Mouse (Mus musculus) CH12.LX (cell line): ENCODE measurements around the gene Wdr13. TPM values are rescaled to one million over a fixed set of nuclear protein-coding genes. Genes with fewer than 3 reads are reported as not detected.

Experiments
- DNase-seq: peaks from one replicate; pipeline ENCODE4 v3.0.0-alpha.2; 2013; ENCODE audit errors: extremely low read depth
- H3K27ac ChIP-seq: 2 replicates; pipeline ENCODE4 v1.5.1; 2012; ENCODE audit warnings: low read depth, mild to moderate bottlenecking, control low read depth, moderate library complexity; ENCODE audit not compliant: insufficient read depth
- H3K27me3 ChIP-seq: replicated peaks from 2 replicates; pipeline ENCODE3; 2012; ENCODE audit warnings: inconsistent platforms
- H3K36me3 ChIP-seq, 2 experiments: replicated peaks in 1 of 2; 2 replicates each; pipeline versions ENCODE3 to v1.6.1; 2012; ENCODE audit warnings: inconsistent platforms in 1 of 2, low read length in 1 of 2, mild to moderate bottlenecking in 1 of 2, mixed read lengths in 1 of 2, moderate library complexity in 1 of 2; ENCODE audit not compliant: control insufficient read depth in 1 of 2, insufficient read depth in 1 of 2
- H3K4me1 ChIP-seq, 2 experiments: 2 replicates each; pipeline ENCODE4 v1.6.1; 2012; ENCODE audit warnings: inconsistent platforms in 1 of 2, moderate library complexity in 1 of 2; ENCODE audit not compliant: insufficient read depth in 2 of 2, control insufficient read depth in 1 of 2
- H3K4me2 ChIP-seq: 2 replicates; pipeline ENCODE4 v1.6.1; 2012; ENCODE audit warnings: low read depth, mild to moderate bottlenecking, control low read depth; ENCODE audit not compliant: poor library complexity, insufficient read depth, severe bottlenecking
- H3K4me3 ChIP-seq, 3 experiments: fragments of 150-350 bp in 1 of 3; sonication (generic) in 1 of 3; replicated peaks in 1 of 3; 2 replicates each; pipeline versions ENCODE3 to v1.5.1; 2011 to 2012; ENCODE audit warnings: low read depth in 2 of 3, low read length in 2 of 3, mild to moderate bottlenecking in 2 of 3, moderate library complexity in 2 of 3, control low read depth in 1 of 3, improper control_type of control experiment in 1 of 3, inconsistent platforms in 1 of 3, mixed read lengths in 1 of 3; ENCODE audit not compliant: poor library complexity in 1 of 3
- H3K79me2 ChIP-seq: replicated peaks from 2 replicates; pipeline ENCODE4 v1.6.1; 2012; ENCODE audit warnings: mild to moderate bottlenecking, moderate library complexity; ENCODE audit not compliant: control insufficient read depth, poor library complexity, insufficient read depth, severe bottlenecking; ENCODE audit errors: extremely low read depth
- H3K9ac ChIP-seq: 2 replicates; pipeline ENCODE4 v1.6.1; 2012; ENCODE audit warnings: low read depth, mild to moderate bottlenecking, control low read depth, moderate library complexity; ENCODE audit not compliant: insufficient read depth
- H3K9me3 ChIP-seq: replicated peaks from 2 replicates; pipeline ENCODE3; 2012; ENCODE audit warnings: low read length, inconsistent platforms, mixed read lengths
- CTCF ChIP-seq, 2 experiments: IDR thresholded peaks in 1 of 2; conservative IDR thresholded peaks in 1 of 2; 2 replicates each; pipeline ENCODE4 v1.5.1; 2011 to 2012; ENCODE audit warnings: low read depth in 2 of 2, low read length in 2 of 2, improper control_type of control experiment in 1 of 2, inconsistent platforms in 1 of 2, mild to moderate bottlenecking in 1 of 2, moderate library complexity in 1 of 2
- ELF1 ChIP-seq: IDR thresholded peaks from 2 replicates; pipeline ENCODE4 v1.6.1; 2014; ENCODE audit warnings: low read depth, mild to moderate bottlenecking, inconsistent platforms, low read length, improper control_type of control experiment
- ETS1 ChIP-seq: conservative IDR thresholded peaks from 2 replicates; pipeline ENCODE4 v1.6.1; 2012; ENCODE audit warnings: low read depth, mild to moderate bottlenecking, inconsistent platforms, low read length, improper control_type of control experiment, moderate library complexity
- JUND ChIP-seq: conservative IDR thresholded peaks from 2 replicates; pipeline ENCODE4 v1.6.1; 2011; ENCODE audit warnings: low read depth, low read length, improper control_type of control experiment
- MAFK ChIP-seq: IDR thresholded peaks from 2 replicates; pipeline ENCODE4 v1.6.1; 2011; ENCODE audit warnings: low read length, improper control_type of control experiment; ENCODE audit not compliant: insufficient replicate concordance
- MAX ChIP-seq: IDR thresholded peaks from 2 replicates; pipeline ENCODE4 v1.6.1; 2011; ENCODE audit warnings: low read length, improper control_type of control experiment
- MAZ ChIP-seq: IDR thresholded peaks from 2 replicates; pipeline ENCODE4 v1.6.1; 2012; ENCODE audit warnings: low read depth, mild to moderate bottlenecking, inconsistent platforms, low read length, improper control_type of control experiment, moderate library complexity
- MXI1 ChIP-seq: IDR thresholded peaks from 2 replicates; pipeline ENCODE4 v1.6.1; 2011; ENCODE audit warnings: mild to moderate bottlenecking, low read depth, low read length, improper control_type of control experiment
- NRF1 ChIP-seq: IDR thresholded peaks from 2 replicates; pipeline ENCODE4 v1.6.1; 2014; ENCODE audit warnings: low read depth, mild to moderate bottlenecking, inconsistent platforms, low read length, improper control_type of control experiment, moderate library complexity
- PAX5 ChIP-seq: IDR thresholded peaks from 2 replicates; pipeline ENCODE4 v1.6.1; 2012; ENCODE audit warnings: low read length, inconsistent platforms, mixed read lengths
- POLR2AphosphoS2 ChIP-seq: IDR thresholded peaks from 2 replicates; pipeline ENCODE4 v1.6.1; 2011; ENCODE audit warnings: low read depth, low read length, improper control_type of control experiment
- RAD21 ChIP-seq: IDR thresholded peaks from 2 replicates; pipeline ENCODE4 v1.6.1; 2011; ENCODE audit warnings: low read depth, mild to moderate bottlenecking, low read length, improper control_type of control experiment, moderate library complexity
- RCOR1 ChIP-seq: conservative IDR thresholded peaks from 2 replicates; pipeline ENCODE4 v1.6.1; 2012; ENCODE audit warnings: low read depth, mild to moderate bottlenecking, inconsistent platforms, low read length, improper control_type of control experiment
- SIN3A ChIP-seq: IDR thresholded peaks from 2 replicates; pipeline ENCODE4 v1.6.1; 2012; ENCODE audit warnings: low read length, improper control_type of control experiment, inconsistent platforms
- TBP ChIP-seq: conservative IDR thresholded peaks from 2 replicates; pipeline ENCODE4 v1.6.1; 2011; ENCODE audit warnings: low read depth, low read length, improper control_type of control experiment
- TCF12 ChIP-seq: IDR thresholded peaks from 2 replicates; pipeline ENCODE4 v1.6.1; 2014; ENCODE audit warnings: low read depth, mild to moderate bottlenecking, inconsistent platforms, low read length, improper control_type of control experiment
- UBTF ChIP-seq: IDR thresholded peaks from 2 replicates; pipeline ENCODE4 v1.6.1; 2012; ENCODE audit warnings: low read depth, mild to moderate bottlenecking, inconsistent platforms, low read length, improper control_type of control experiment, moderate library complexity
- USF2 ChIP-seq: conservative IDR thresholded peaks from 2 replicates; pipeline ENCODE4 v1.6.1; 2011; ENCODE audit warnings: low read depth, low read length, improper control_type of control experiment
- ZC3H11A ChIP-seq: IDR thresholded peaks from 2 replicates; pipeline ENCODE4 v1.6.1; 2012; ENCODE audit warnings: low read depth, mild to moderate bottlenecking, inconsistent platforms, low read length, improper control_type of control experiment
- ZNF384 ChIP-seq: IDR thresholded peaks from 2 replicates; pipeline ENCODE4 v1.6.1; 2012; ENCODE audit warnings: low read depth, low read length, improper control_type of control experiment, inconsistent platforms
- dilution Hi-C: fragments of 300-500 bp; cut with MboI; formaldehyde crosslinking; loops from 2 replicates; pipeline ENCODE4 v1.14.3; 2020; ENCODE audit warnings: low sequenced_read_pairs; ENCODE audit not compliant: extremely low pct_unique_long_range_greater_than_20kb, extremely low pct_ligation_motif_present
- in situ Hi-C: fragments of 300-500 bp; cut with MboI; formaldehyde crosslinking; loops from 3 replicates; pipeline ENCODE4 v1.14.3; 2019; ENCODE audit warnings: low sequenced_read_pairs, low pct_ligation_motif_present, low pct_unique_long_range_greater_than_20kb, mixed read lengths
- polyA plus RNA-seq: library from polyadenylated mRNA; unstranded; fragments of >175 nt; gene quantifications from 2 replicates; pipeline ENCODE4 v1.2.1, GENCODE M21; 2012; ENCODE audit warnings: low read depth; ENCODE audit not compliant: insufficient read length
- total RNA-seq, 2 experiments: library from RNA; depleted of rRNA; stranded (reverse); fragments of 300-350 nt in 1 of 2; fragments of >200 nt in 1 of 2; gene quantifications; 2 replicates each; pipeline ENCODE4 v1.2.3; 2012 to 2014

Gene Wdr13
- total and polyA plus RNA-seq, 3 experiments = 7.6 to 13.0 (median 11.9) TPM

DNA sequence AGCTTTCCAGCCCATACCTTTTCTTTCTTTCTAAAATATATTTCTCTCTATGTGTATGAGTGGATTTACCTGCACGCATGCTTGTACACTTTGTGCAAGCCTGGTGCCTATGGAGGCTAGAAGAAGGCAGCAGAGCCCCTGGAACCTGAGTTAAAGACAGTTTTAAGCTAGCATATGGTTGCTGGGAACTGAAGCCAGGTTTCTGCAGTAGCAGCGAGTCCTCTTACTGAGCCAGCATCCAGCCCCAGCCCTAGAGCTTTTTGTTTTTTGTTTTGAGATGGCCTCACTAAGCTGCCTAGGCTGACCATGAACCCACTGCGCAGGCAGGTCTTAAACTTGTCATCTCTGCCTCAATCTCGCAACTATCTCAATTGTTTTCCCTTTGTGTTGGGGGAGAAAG lies 31.8 kb upstream of the Wdr13 start:
- dilution Hi-C loops = no loop called here
- H3K9ac ChIP-seq = no peak overlapping the region

GRCm38 (mm10) chrX:8163076-8163475 lies 30.4 kb upstream of the Wdr13 start:
- dilution Hi-C loops (no loop called here), in situ Hi-C loops (no loop called here)
- no peak overlapping the region for H3K9ac ChIP-seq
- no peak for DNase-seq
- no peaks in the 10 kb centered on the region for H3K79me2 ChIP-seq
- no peaks in the 10 kb centered on the region; a peak in 1 of 4 replicates for H3K4me1 ChIP-seq
- peaks cover 9 to 37% of the 10 kb centered on the region in 2 experiments for H3K36me3 ChIP-seq
- TF ChIP-seq MAX = no peak
- no peak for TF ChIP-seq MAFK
- TF ChIP-seq ZNF384 = no peak
- no peak for TF ChIP-seq MXI1
- TF ChIP-seq RCOR1 = no peak
- TF ChIP-seq JUND = no peak
- no peak for TF ChIP-seq ETS1
- TF ChIP-seq RAD21 = no peak
- TF ChIP-seq TBP = no peak
- no peak for TF ChIP-seq UBTF
- TF ChIP-seq NRF1 = no peak
- no peak for TF ChIP-seq CTCF (conservative IDR thresholded peaks at IDR 0.05 in 1 of 2, IDR thresholded peaks at IDR 0.05 in 1 of 2; ENCODE audit: low read depth in 2 of 2, low read length in 2 of 2)
- no peak for TF ChIP-seq MAZ
- no peak for TF ChIP-seq ZC3H11A
- TF ChIP-seq POLR2AphosphoS2 = no peak
- no peak for TF ChIP-seq SIN3A
- TF ChIP-seq PAX5 = no peak
- TF ChIP-seq USF2 = no peak
- TF ChIP-seq TCF12 = no peak
- H3K9me3 ChIP-seq = no peaks in the 10 kb centered on the region
- no peak overlapping the region for H3K27ac ChIP-seq
- H3K4me2 ChIP-seq = no peak overlapping the region
- no peak overlapping the region for H3K4me3 ChIP-seq
- no peaks in the 10 kb centered on the region for H3K27me3 ChIP-seq

More for the DNA sequence above, 31.8 kb upstream of the Wdr13 start:
- in situ Hi-C loops = no loop called here
- Histone ChIP-seq H3K9me3 (no peaks in the 10 kb centered on the region), H3K79me2 (no peaks in the 10 kb centered on the region), H3K27ac (no peak overlapping the region), H3K27me3 (no peaks in the 10 kb centered on the region), H3K36me3 (peaks cover 9 to 35% of the 10 kb centered on the region in 2 experiments), H3K4me2 (no peak overlapping the region), H3K4me1 (no peaks in the 10 kb centered on the region; a peak in 1 of 4 replicates), H3K4me3 (no peak overlapping the region)
- TF ChIP-seq ELF1 (no peak), ZNF384 (no peak)
- DNase-seq = no peak
